Mouse (Mus musculus) right cerebral cortex, postnatal 36 days (tissue): ENCODE data around the gene Taok1.
"Not testable (repeated sequence)": the region's sequence is repeated elsewhere in the genome, so short reads cannot be mapped to it uniquely, and the experiment has no call there.

Experiments
- DNase-seq, 2 experiments: peaks; one replicate each; pipeline ENCODE4 v3.0.0; 2022; ENCODE audit warnings: low spot score in 2 of 2, mixed read lengths in 1 of 2

The Taok1 gene

DNA sequence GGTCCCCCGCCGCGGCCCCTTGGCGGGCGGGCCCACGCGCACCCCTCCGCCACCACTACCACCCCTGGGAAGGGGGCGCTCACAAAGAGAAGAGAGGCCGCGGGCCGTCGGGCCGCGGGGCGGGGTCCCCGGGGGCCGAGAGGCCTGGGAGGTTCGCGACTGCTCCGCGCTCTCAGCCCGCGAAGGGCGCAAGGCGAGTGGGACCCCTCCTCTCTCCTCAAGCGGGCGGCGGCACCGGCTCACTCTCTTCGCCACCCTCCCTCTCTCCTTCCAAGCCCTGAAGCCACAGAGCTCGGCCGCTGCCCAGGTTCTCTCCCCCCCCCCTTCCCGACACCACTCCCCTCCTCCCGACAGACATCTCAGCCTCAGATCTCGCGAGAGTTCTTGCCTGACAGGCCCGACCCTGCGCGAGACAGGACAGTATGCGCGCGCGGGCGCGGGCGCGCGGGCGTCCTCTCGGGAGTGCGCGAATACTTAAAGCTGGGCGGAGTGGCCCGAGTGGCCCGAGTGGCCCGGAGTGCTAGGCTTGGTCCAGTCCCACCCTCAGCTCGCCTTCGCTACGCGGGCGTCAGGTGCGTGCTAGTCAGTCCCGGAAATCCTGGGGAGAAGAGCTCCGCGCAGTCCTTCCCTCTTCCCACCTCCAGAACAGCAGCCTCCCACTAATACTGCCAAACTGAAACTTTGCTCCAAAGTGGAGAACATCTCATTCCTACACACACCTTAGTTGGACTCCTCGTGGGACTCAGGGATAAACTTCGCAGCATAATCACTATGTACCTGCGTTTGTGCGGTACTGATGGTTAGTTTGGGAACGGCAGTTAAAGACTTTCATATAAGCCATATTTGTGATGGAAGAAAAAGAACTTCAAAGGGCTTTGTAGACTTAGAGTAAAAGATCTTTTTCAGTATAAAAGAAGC, at the start of gene Taok1:
TSS of gene Taok1 (minus strand) at position 278 of the 918 bp plus-strand sequence.
- DNase-seq: peak; percentile 91

DNA sequence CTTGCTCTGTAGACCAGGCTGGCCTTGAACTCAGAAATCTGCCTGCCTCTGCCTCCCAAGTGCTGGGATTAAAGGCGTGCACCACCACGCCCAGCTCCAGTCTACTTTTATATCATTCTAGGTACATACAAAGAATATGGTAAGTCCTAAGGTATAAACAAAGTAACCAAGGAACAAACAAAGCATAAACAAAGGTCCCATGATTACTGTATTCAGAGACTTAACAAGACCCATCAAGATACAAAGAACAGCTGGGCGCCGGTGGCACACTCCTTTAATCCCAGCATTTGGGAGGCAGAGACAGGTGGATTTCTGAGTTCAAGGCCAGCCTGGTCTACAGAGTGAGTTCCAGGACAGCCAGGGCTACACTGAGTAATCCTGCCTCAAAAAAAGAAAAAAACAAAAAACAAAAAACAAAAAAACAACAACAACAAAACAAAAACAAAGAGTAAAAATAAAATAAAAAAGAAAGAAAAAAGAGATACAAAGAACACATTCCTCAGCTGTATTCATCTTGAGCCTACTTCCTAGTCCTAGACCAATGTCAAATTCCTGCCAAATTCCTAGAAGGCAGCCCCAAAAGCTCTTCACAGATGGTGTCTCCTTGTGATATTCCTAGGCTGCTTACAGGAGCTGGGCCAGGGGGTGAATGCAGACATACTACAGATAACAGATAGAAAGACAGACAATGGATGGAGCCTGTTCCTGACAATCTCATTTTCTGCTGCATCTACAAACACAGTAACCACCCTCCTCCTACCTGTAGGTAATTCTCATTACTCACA, 46.0 kb upstream of the Taok1 start:
- DNase-seq: not testable (repeated sequence)

DNA sequence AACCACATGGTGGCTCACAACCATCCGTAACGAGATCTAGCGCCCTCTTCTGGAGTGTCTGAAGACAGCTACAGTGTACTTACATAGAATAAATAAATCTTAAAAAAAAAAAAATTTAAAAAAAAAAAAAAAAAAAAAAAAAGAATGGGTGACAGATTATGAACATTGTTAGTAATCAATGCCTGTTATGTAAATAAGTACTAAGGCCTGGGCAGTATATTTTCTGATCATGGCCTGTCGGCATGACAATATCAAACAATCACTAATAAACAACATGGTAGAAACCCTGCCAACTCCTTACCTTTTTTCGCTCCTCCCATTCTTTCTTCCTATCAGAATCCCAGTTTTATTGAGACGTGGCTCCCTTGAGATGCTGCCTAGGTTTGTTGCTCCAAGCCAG, 44.9 kb upstream of the Taok1 start:
- DNase-seq: no peak

DNA sequence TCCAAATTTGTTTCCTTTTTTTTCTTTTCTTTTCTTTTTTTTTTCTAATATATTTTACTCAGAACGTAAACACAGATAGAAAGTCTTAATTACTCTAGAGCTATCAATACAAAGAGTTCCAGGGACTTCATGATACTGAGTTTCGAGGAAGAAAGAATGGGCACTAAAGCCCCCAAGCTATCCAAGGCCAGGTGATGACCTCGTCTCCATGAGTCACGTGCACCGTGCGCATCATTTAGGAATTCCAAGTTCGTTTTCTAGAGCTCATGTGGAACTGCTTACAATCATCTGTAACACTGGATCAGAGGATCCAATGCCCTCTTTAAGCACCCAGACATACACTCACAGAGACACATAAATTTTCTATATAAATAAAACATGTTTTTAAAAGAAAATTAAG, 41.3 kb upstream of the Taok1 start:
- DNase-seq: no peak

DNA sequence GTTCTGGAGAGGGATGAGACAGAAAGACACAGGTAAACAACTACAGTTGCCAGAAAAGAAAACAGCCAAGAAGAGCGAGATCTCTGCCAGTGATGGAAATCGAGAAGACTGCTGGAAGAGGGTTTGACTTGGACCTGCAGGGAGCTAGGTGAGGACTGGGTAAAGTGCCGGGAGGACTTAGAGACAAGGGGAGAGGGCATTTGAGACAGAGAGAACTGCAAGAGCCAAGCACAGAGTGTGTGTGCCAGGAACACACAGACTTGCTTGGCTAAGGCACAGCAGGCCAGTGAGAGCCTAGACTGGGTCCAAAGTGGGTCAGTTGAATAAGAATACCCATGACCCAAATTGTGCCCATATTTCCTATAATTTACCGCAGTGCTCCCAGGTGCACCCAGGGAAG, 37.9 kb upstream of the Taok1 start:
- DNase-seq: peak in 1 of 2 experiments; percentile 11

DNA sequence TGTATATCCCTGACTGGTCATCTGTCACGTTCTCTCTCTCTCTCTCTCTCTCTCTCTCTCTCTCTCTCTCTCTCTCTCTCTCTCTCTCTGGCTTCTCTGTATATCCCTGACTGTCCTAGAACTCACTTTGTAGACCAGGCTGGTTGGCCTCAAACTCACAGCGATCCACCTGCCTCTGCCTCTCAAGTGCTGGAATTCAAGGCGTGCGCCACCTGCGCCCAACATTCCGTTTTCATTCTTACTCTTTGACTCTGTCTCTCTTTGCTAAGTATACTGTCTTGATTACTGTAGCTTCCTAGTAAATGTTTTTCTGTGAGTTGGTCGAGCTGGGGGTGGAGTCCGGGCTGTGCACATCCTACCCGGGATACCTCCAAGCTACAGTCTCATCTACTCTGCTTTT, 33.8 kb upstream of the Taok1 start:
- no peak for DNase-seq

DNA sequence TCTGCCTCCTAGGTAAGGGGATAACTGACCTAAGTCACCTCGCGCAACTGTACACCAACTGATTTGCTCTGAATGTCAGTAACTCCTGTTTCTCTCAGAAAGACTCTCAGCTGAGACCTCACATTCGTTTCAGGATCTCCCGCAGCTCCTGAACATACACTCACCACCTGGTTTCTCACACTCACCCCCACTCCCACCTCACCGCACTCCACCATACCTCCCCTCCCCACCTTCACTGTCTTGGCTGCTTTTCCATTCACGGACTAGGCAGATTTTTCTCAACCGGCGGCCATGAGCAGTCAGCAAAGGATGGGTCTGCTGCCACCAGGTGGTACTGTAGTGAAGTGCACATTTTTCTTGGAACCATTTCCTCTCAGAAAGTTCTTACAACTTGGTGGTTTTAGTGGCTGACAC, 22.6 kb upstream of the Taok1 start:
- DNase-seq: peak; percentile 52 to 61

DNA sequence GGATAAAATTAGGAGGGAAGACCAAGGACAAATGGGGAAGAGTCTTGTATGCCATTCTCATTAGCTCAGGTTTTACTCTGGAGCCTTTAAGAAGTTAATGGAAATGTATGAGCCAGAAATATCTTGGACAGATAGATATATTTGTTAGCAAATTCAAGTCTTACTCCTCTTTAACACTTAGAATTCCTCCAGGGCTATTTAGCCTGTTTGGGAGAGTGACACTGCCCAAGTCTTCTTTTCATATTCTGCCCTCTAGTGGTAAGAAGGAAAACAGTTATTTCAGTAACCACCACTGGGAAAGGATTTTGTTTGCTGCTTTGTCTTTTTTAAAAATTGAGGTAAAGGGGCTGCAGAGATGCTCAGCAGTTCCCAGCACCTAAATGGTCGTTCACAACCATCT, 21.9 kb upstream of the Taok1 start:
- no peak for DNase-seq

DNA sequence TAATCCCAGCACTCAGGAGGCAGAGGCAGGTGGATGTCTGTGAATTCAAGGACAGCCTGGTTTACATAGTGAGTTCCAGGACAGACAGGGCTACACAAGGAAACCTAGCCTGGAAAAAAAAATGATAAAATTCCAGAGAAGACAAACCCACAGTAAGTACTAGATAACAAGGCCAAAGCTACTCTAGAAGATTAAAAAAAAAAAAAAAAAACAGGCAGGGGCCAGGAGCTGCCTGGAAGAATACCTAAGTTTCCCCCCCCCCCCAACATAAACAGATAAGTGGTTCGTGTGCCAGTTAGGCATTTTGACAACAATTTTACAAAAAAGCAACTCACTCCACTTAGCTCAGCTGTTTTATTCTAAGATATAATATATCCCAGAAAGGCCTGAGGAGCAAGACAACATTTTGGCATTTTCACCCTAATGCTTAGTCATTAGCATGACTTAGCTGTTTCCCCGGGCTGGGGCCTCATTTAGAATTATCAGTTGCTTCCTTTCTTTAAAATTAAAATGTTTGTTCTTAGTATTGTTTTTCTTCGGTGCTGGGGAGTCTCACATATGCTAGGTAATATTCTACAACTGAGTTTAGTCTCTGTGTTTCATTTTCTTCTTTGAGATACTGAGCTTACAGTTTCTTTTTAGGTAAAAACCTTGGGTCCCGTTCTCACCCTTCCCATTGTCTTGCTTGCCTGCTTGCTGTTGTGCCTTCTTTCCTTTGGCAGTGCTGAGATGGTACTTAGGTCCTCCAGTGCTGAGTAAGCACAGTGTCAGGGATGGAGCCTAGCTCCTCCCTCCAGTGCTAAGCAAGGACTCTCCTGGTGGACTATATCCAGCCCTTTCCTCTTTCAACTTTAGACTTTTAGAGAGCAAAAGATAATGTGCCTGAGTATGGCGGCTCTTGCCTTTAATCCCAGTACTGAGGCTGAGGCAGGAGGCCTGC, 19.3 kb upstream of the Taok1 start:
- DNase-seq: no peak

DNA sequence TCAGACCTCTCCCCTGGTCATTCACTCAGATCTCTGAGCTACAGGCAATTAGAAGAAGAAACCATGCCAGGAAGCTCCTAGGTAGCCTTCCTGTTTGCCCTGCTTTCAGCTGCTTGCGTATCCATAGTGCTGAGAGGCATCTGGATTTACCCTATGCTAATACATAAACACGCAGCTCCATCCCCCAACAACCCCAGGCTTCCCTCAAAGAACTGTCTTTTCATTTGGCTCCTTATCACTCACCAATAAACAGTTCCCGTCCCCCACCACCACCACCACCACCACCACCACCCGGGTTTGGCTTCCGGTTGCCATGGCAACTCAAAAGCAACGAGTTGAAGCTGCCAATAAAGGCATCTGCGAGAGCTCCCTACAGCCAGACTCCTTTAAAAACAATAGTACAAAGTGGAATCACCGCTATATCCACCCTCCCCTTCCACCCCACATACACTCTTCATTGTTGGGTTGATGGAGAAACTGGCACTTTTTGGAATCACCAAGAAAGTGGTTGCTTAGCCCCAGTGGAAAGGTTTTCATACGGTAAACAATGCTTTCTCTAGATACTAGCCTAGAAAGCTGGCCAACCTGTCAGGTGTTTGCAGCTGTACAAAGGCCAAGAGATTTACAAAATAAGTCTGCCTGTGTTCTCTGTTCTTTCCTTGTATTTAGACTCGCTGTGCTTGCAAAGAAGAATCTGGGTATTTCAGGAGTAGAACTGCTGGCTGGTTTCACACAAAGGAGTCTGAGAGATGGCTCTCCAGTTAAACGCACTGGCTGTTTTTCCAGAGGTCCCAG, 17.6 kb upstream of the Taok1 start:
- DNase-seq: peak; percentile 38 to 65

DNA sequence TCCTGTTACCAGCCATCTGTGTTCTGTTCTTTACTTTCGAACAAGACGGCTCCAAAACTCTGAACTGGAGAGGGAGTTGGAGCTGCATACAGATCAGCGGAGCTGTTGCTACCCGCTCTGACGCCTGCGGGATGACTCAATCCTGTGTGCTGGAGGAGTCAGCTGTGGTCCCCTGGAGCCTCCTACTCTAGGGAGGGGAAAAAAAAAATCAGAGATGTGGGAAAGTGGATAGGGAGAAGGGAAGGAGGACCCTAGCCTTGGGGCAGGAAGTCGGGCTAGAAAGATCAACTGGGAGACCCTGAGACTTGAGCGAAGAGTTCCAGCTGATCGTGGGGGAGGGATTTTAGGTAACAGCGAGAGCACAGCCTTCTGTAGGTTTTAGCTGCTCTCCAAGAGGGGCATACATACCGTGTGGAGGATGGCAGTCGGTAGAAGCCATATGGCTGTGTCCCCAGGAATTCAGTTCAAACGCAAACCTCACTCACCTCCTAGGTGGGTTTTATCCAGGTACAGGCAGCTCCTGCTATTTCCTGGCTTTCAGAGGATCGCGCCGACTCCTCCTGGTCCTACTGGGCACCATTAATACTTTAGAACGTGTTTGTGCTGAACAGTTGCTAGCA, 16.9 kb upstream of the Taok1 start:
- DNase-seq: peak; percentile 76 to 88

DNA sequence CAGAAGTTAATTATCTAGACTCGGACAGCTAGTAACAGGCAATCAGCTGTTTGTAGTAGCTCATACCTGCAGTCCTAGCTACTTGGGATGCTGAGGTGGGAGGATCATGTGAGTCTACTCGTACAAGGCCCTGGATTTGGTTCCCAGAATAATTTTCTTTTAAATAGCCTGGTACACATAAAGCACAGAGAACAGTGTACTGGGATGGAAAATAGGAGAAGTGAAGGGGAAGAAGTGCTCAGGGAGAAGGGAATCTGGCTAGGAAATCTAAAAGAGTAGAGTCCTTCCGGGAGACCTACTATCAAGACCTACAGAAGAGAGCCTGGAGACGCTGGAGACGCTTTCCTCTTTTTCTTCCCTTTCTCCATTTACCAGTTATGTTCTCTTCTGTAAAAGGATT, 16.4 kb upstream of the Taok1 start:
- peak in 1 of 2 experiments; percentile 10 for DNase-seq

DNA sequence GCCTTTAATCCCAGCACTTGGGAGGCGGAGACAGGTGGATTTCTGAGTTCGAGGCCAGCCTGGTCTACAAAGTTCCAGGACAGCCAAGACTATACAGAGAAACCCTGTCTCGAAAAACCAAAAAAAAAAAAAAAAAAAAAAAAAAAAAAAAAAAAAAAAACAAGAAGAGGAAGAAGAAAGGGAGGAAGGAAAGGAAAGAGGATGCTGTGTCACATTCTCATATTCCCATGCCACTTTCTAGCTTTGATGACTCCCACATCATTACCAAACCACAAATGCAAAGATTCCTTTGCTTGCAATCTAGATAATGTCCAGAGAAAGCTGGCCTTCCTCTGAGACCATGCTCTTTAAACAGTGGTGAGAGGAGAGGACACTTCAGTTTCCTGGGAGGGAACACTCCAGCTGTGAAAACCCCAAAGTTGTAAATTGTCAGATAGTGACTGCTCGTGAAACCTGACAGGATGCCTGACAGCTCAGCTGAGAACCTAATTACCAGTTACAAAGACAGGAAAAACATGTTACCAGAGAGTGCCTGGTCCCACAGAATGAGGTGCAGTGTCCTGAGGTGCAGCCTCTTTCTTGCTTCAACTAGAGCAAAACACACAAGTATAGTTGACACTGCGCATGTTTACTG, 14.4 kb upstream of the Taok1 start:
- no peak for DNase-seq

DNA sequence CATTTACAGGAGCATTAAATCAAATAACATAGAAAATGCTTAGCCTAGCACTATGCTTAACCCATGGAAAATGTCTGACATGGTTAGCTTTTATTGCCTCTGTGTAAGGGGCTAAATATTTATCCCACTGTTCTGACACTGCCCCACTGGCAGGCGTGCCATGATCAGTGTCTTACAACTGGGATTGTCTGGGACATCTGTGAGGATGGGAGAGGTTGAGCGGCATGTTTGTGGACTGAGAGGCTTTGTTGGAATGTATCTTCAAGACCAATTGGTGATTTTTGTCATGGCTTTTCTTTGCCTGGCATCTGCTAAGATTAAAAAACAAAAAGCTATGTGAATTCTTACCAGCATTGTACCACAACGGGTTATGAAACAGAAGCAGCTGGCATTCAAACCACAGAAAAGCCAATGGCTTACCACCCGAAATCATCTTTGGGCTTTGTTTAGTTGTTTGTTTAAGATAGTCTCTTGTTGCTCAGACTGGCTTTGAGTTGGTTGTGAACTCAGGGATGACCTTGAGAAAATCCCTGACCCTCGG, 7.5 kb upstream of the Taok1 start:
- no peak for DNase-seq

DNA sequence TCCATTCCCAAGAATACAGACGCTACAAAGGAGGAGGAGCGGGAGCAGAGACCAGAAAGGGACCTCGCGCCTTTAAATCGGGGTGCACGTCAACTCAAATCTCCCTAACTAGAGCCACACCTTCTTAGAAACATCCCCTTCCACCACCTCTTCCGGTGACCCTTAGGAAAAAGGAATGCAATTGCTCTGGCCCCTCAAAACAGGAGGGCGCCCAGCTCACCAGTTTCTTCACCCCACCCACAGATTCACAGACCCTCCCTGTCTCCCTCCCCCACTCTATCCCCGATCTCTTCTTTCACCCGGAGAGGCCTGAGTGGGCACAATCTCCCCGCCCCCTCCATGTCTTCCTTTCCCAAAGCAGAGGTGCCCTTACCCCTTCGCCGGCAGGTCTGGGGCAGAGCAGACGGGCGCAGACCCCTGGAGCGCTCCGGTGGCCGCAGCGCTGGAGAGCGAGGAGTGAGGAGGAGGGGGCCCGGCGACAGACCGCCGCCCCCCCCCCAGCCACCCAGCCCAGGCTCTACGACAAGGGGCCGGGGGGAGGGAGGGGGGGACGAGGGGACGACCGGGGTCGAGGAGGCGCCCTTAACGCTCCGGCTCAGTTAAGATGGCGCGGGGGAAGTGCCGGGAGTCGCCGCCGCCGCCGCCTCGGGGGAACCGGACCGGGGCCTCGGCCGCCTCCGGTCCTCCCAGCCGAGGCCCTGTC, 629 bp downstream of the Taok1 start:
- peak in 1 of 2 experiments; percentile 21 for DNase-seq

DNA sequence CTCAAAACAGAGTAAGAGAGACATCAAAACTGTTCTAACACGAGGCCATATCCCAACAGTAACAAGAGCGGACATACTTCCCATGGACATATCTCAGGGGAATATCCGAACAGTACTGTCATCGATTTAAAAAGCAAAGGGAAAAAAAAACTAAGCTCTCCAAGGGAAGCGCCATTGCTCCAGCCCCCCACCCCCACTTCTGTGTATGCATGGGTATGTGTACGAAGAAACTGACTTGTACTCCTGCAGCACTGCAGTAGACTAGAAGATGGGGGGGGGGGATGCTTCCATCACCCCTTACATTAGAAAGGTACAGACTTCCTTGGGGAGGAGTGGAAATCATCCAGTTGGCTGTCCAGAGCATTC, 1.2 kb downstream of the Taok1 start:
- no peak for DNase-seq

DNA sequence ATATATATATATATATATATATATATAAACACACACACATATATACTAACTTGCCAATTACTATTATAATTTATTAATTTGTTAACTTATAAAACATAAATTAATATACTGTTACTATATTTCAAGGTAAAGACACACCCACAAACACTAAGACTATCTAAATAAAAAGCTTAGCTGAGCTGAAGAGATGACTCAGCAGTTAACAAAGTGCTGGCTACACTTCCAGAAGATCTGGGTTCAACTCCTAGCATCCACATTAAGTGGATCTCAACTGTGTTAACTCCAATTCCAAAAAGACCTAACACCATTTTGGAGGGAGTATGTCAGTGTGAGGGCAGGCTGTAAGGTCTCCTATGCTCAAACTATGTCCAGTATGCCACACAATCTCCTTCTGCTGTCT, 10.3 kb downstream of the Taok1 start:
- no peak for DNase-seq

DNA sequence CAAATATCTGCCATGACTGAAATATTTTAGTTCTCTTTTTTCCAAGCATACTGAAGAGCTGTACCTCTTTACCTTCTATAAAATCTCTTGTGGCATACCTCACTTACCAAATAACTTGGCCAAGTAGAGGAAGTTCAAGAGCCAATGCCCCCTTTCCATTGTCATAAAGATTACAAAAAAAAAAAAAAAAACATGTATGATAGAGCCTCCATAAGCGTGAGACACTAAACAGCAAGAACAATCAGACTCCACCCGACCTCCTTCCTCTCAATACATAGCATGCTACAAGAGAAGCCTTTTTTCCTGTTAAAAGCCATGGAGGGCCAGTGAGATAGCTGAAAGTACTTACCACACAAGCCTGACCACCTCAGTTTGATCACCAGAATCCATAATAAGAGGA, 16.2 kb downstream of the Taok1 start:
- DNase-seq: no peak

DNA sequence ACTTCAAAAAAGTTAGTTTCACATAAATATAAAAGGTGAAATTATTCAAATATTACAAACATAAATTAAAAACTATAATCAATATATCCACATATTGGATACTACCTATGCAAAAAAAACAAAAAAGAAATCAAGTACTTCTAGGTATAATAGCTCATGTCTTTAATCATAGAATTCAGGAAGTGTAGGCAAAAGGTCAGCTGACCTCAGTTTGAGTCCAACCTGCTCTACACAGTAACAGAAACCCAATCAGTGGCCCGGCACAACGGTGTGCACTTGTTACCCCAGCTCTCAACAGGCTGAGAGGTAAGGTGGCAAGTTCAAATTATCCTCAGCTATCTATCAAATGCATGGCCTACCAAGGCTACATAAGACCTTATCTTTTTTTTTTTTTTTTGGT, 16.8 kb downstream of the Taok1 start:
- DNase-seq: no peak
